Comparison of ENCODE assay signal across 13 mouse cellular contexts in genomic region chr1:190669099-190669498, GRCm38 (mm10).
DNase-seq lines count a peak whose midpoint lies in the region; ATAC-seq and TF ChIP-seq lines count a peak whose summit lies in the region.
"Had no signal": no experiment of that assay in that cellular context is flagged by ENCODE, and none has a peak within 500 bp of the region (broad histone marks: within the 10 kb centered on the region; RNA-seq: fewer than 3 reads in every experiment).

No protein-coding gene starts in this region.

- H3K4me1 ChIP-seq in forebrain, embryonic 10.5 days: peaks cover 21% of the 10 kb centered on the region
- no peaks in the 10 kb centered on the region for H3K4me1 ChIP-seq in forebrain, postnatal 0 days (ENCODE audit: insufficient read depth)
- H3K4me1 ChIP-seq in heart, adult 2 months (ENCODE audit: control insufficient read depth, insufficient read depth, low read length): no peaks in the 10 kb centered on the region
- peaks cover 9% of the 10 kb centered on the region for H3K4me1 ChIP-seq in heart, postnatal 0 days (ENCODE audit: control insufficient read depth, insufficient read depth)
- H3K4me1 ChIP-seq: midbrain, embryonic 15.5 days had no signal

- ATAC-seq in forebrain, postnatal 0 days: no peak
- peak; percentile 84 for ATAC-seq in heart, postnatal 0 days (ENCODE audit: insufficient read depth, low read depth)
- ATAC-seq: midbrain, embryonic 15.5 days had no signal

- no peak for DNase-seq in forebrain, embryonic 10.5 days (ENCODE audit: extremely low spot score, low spot score)
- no peak for DNase-seq in forebrain, postnatal 0 days
- peak; percentile 26 for DNase-seq in embryo, embryonic 11 days
- peak; percentile 20 to 32 for DNase-seq in heart, adult 2 months
- DNase-seq in heart, postnatal 0 days (ENCODE audit: low spot score): peak; percentile 73
- no peak for DNase-seq in spleen, postnatal 10 days (ENCODE audit: low spot score in 2 of 2)
- no peak for DNase-seq in gastrocnemius, postnatal 10 days
- DNase-seq in kidney, adult 8-10 months: no peak
- DNase-seq: adrenal gland, postnatal 14 days; thymus, postnatal 4 days had no signal

- H3K27me3 ChIP-seq in forebrain, embryonic 10.5 days (ENCODE audit: poor library complexity, severe bottlenecking): peaks cover 2% of the 10 kb centered on the region; the same call in 1 of the 2 replicates
- peaks cover 4% of the 10 kb centered on the region for H3K27me3 ChIP-seq in forebrain, postnatal 0 days (ENCODE audit: insufficient read depth, low read length)
- no peaks in the 10 kb centered on the region for H3K27me3 ChIP-seq in heart, adult 2 months (ENCODE audit: control insufficient read depth, insufficient read depth, low read length)
- no peaks in the 10 kb centered on the region for H3K27me3 ChIP-seq in heart, postnatal 0 days (ENCODE audit: control insufficient read depth, insufficient read depth, low read length)
- H3K27me3 ChIP-seq: limb, embryonic 12.5 days; midbrain, embryonic 15.5 days had no signal

- H3K9me3 ChIP-seq in forebrain, embryonic 10.5 days: no peaks in the 10 kb centered on the region
- no peaks in the 10 kb centered on the region for H3K9me3 ChIP-seq in forebrain, postnatal 0 days (ENCODE audit: low read length)
- no peaks in the 10 kb centered on the region for H3K9me3 ChIP-seq in heart, postnatal 0 days (replicated peaks; ENCODE audit: control insufficient read depth, low read length)
- H3K9me3 ChIP-seq: limb, embryonic 12.5 days; midbrain, embryonic 15.5 days had no signal

- no peaks in the 10 kb centered on the region for H3K79me2 ChIP-seq in heart, adult 2 months (replicated peaks; ENCODE audit: control insufficient read depth, insufficient read depth, low read length)

- H3K9ac ChIP-seq in forebrain, postnatal 0 days: no peak overlapping the region
- H3K9ac ChIP-seq in heart, adult 2 months (ENCODE audit: low read depth, low read length): no peak overlapping the region
- no peak overlapping the region for H3K9ac ChIP-seq in heart, postnatal 0 days (replicated peaks; ENCODE audit: low read depth, low read length)
- H3K9ac ChIP-seq: limb, embryonic 12.5 days; midbrain, embryonic 15.5 days had no signal

- no peak for TF ChIP-seq EP300 in heart, adult 2 months (IDR thresholded peaks at IDR 0.05; ENCODE audit: insufficient read depth, low read depth, low read length)
- peak; percentile 76; the same call in 1 of the 2 replicates for TF ChIP-seq EP300 in heart, postnatal 0 days (IDR thresholded peaks at IDR 0.05; ENCODE audit: low read depth)

- no peak for TF ChIP-seq CTCF in forebrain, postnatal 0 days (IDR thresholded peaks at IDR 0.05; ENCODE audit: low read depth)
- no peak for TF ChIP-seq CTCF in heart, adult 2 months (IDR thresholded peaks at IDR 0.05)
- TF ChIP-seq CTCF in heart, postnatal 0 days (IDR thresholded peaks at IDR 0.05; ENCODE audit: low read depth): no peak

- no peak overlapping the region for H3K4me2 ChIP-seq in forebrain, postnatal 0 days (ENCODE audit: low read depth)
- H3K4me2 ChIP-seq in heart, postnatal 0 days (ENCODE audit: low read depth, low read length): no peak overlapping the region
- H3K4me2 ChIP-seq: limb, embryonic 12.5 days; midbrain, embryonic 15.5 days had no signal

- no peak for TF ChIP-seq POLR2A in heart, adult 2 months (IDR thresholded peaks at IDR 0.05; ENCODE audit: insufficient read depth, low read depth, low read length)

- 80% methylated on average over 10 of the region's 10 CpGs for WGBS in forebrain, embryonic 10.5 days
- 72% methylated on average over 10 of the region's 10 CpGs for WGBS in forebrain, postnatal 0 days
- 50% methylated on average over 10 of the region's 10 CpGs for WGBS in heart, adult 2 months
- WGBS in heart, postnatal 0 days: 36% methylated on average over 10 of the region's 10 CpGs

- intact Hi-C loops in heart, adult 2 months (cut with DNase I): loop anchor here (10.0 kb wide), 1 partner anchor 494 kb away; the partner anchor contains the start of gene Prox1

- no peaks in the 10 kb centered on the region for H3K36me3 ChIP-seq in forebrain, embryonic 10.5 days (replicated peaks)
- no peaks in the 10 kb centered on the region for H3K36me3 ChIP-seq in forebrain, postnatal 0 days (ENCODE audit: insufficient read depth)
- no peaks in the 10 kb centered on the region for H3K36me3 ChIP-seq in heart, adult 2 months (ENCODE audit: control insufficient read depth, insufficient read depth, low read length)
- no peaks in the 10 kb centered on the region for H3K36me3 ChIP-seq in heart, postnatal 0 days (replicated peaks; ENCODE audit: control insufficient read depth, insufficient read depth, low read length)
- H3K36me3 ChIP-seq: G1E; limb, embryonic 12.5 days; midbrain, embryonic 15.5 days had no signal

- no peak overlapping the region for H3K4me3 ChIP-seq in forebrain, embryonic 10.5 days
- no peak overlapping the region for H3K4me3 ChIP-seq in forebrain, postnatal 0 days (ENCODE audit: low read depth, low read length)
- no peak overlapping the region for H3K4me3 ChIP-seq in heart, adult 2 months
- H3K4me3 ChIP-seq in heart, postnatal 0 days (ENCODE audit: low read depth, low read length): no peak overlapping the region
- H3K4me3 ChIP-seq: limb, embryonic 12.5 days; midbrain, embryonic 15.5 days had no signal

- 0 out of 2 replicates have a peak overlapping the region, but pooled peaks have one; percentile 30 for H3K27ac ChIP-seq in forebrain, embryonic 10.5 days
- no peak overlapping the region for H3K27ac ChIP-seq in forebrain, postnatal 0 days (ENCODE audit: low read depth, low read length)
- peak overlapping the region; percentile 15; the same call in 1 of the 2 replicates for H3K27ac ChIP-seq in heart, adult 2 months
- peak overlapping the region; percentile 87 for H3K27ac ChIP-seq in heart, postnatal 0 days (ENCODE audit: low read depth)
- H3K27ac ChIP-seq: limb, embryonic 12.5 days; midbrain, embryonic 15.5 days had no signal

Comparison
In these comparisons a context has a peak if more than half of its experiments do, and no peak if none do; other contexts are left out.
1. DNase-seq: peak in embryo, embryonic 11 days (single experiment), heart, adult 2 months (2 of 2) and heart, postnatal 0 days (single experiment); none in forebrain, embryonic 10.5 days (single experiment), forebrain, postnatal 0 days (single experiment), spleen, postnatal 10 days (0 of 2), gastrocnemius, postnatal 10 days (single experiment) and kidney, adult 8-10 months (0 of 2).